Mouse (Mus musculus) liver, adult 2 months (tissue): ENCODE results near the gene Kalrn. TPM values are rescaled to one million over a fixed set of nuclear protein-coding genes. Genes with fewer than 3 reads are reported as not detected.

Source experiments
- DNase-seq: peaks from one replicate; pipeline ENCODE4 v3.0.0-alpha.2; 2011; ENCODE audit warnings: low read depth, low spot score; ENCODE audit errors: extremely low read depth
- H3K27ac ChIP-seq: fragments of 200-500 bp; replicated peaks from 2 replicates; pipeline ENCODE4 v1.5.1; 2012; ENCODE audit warnings: low read depth, mild to moderate bottlenecking, control low read depth, inconsistent platforms, low read length; ENCODE audit not compliant: insufficient read depth
- H3K27me3 ChIP-seq: fragments of 200-500 bp; 2 replicates; pipeline ENCODE4 v1.6.1; 2012; ENCODE audit warnings: mild to moderate bottlenecking, moderate library complexity, low read length, inconsistent platforms; ENCODE audit not compliant: control insufficient read depth, insufficient read depth
- H3K36me3 ChIP-seq: fragments of 200-500 bp; 2 replicates; pipeline ENCODE4 v1.6.1; 2012; ENCODE audit warnings: low read length, inconsistent platforms; ENCODE audit not compliant: control insufficient read depth, insufficient read depth
- H3K4me1 ChIP-seq: fragments of 200-500 bp; 2 replicates; pipeline ENCODE4 v1.6.1; 2011; ENCODE audit warnings: low read length; ENCODE audit not compliant: control insufficient read depth, insufficient read depth
- H3K4me3 ChIP-seq: fragments of 200-500 bp; 2 replicates; pipeline ENCODE4 v1.5.1; 2011; ENCODE audit warnings: low read depth, mild to moderate bottlenecking, control low read depth, low read length, moderate library complexity; ENCODE audit not compliant: insufficient read depth
- H3K79me2 ChIP-seq: fragments of 200-500 bp; 2 replicates; pipeline ENCODE4 v1.6.1; 2012; ENCODE audit warnings: inconsistent platforms, mild to moderate bottlenecking, low read length, moderate library complexity; ENCODE audit not compliant: control insufficient read depth, insufficient read depth
- H3K9ac ChIP-seq: fragments of 200-500 bp; 2 replicates; pipeline ENCODE4 v1.6.1; 2012; ENCODE audit warnings: low read depth, mild to moderate bottlenecking, control low read depth, inconsistent platforms, low read length
- CTCF ChIP-seq: fragments of 200-500 bp; IDR thresholded peaks from 2 replicates; pipeline ENCODE4 v1.5.1; 2011; ENCODE audit warnings: low read depth, low read length, control low read depth
- POLR2A ChIP-seq: fragments of 200-500 bp; IDR thresholded peaks from 2 replicates; pipeline ENCODE4 v1.6.1; 2011; ENCODE audit warnings: low read length, control low read depth; ENCODE audit not compliant: insufficient read depth; ENCODE audit errors: extremely low read depth
- WGBS: fragments of 180-500 bp; shearing (Covaris S2); methylation state at CpG from one replicate; pipeline ENCODE4 v1.1.7; 2018; 5-methylcytosine and 5-hydroxymethylcytosine counted together
- polyA plus RNA-seq: library from polyadenylated mRNA; depleted of rRNA; stranded (reverse); fragments of >200 nt; gene quantifications from 2 replicates; pipeline ENCODE4 v1.2.3, GENCODE M21; 2012
- total RNA-seq: library from RNA; depleted of rRNA; stranded (reverse); fragments of >200 nt; gene quantifications from 2 replicates; pipeline ENCODE4 v1.2.3, GENCODE M21; 2014

Gene Kalrn
- total and polyA plus RNA-seq, 2 experiments = 14.0 to 34.8 TPM

DNA sequence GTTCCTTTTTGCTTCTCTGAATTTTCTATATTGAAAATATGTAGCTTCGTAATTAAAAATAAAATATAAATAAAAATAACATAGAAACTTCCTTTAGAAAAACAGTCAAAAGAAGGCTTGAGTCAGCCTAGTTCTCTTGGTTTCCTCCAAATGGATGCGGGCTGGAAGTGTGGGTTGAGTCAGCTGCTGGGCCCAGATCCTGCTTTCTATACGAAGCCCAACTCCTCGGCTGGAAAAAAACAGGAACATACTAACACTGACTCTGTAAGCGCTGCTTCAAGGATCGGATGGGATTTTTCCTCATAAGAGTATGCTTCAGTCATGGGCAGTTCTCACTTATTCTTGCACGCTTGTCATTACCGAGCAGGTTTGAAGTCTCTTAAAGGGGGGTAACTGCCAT lies 291.3 kb downstream of the Kalrn start:
- Histone ChIP-seq H3K4me1 (no peaks in the 10 kb centered on the region), H3K9ac (no peak overlapping the region), H3K79me2 (no peaks in the 10 kb centered on the region), H3K27me3 (no peaks in the 10 kb centered on the region), H3K4me3 (no peak overlapping the region), H3K27ac (no peak overlapping the region), H3K36me3 (no peaks in the 10 kb centered on the region)
- WGBS = 89% methylated on average over 8 of the region's 8 CpGs
- TF ChIP-seq CTCF = no peak
- TF ChIP-seq POLR2A = no peak
- no peak for DNase-seq

DNA sequence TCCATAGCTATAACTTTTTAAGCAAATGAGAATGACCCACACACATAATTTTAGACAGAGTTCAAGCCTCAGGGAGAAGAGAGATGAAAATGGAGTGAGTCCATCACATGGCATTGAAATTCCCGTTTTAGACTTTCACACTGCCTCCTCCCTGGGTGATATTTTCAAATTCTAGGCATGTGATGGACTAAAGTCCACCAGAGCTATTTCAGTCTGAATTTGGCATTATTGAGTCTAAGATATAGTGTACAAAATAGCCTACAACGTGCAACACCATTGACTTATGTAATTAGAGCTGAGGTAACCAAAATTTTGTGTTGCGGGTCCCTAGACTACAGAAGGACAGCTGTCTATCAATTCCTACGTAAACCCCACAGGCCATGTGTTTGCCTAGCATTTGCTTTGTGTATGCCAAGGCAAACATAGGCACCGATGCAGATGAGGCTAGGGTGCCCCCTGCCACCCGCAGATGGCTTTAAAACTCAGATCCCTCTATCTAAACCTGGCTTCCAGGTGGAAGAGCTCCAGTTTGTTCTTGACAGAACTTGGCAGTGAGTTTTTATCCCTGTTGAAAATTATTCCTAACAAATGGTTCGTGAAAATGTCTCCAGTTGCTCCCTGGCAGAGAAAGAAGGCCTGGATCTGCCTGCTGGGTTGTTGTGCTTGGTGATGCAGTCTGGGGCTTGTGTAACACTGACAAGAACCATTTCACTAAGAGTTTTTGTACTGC lies 293.5 kb downstream of the Kalrn start:
- Histone ChIP-seq H3K4me1 (no peaks in the 10 kb centered on the region), H3K9ac (no peak overlapping the region), H3K79me2 (no peaks in the 10 kb centered on the region), H3K27ac (no peak overlapping the region), H3K27me3 (no peaks in the 10 kb centered on the region), H3K36me3 (no peaks in the 10 kb centered on the region), H3K4me3 (no peak overlapping the region)
- TF ChIP-seq CTCF (no peak), POLR2A (no peak)
- WGBS = 52% methylated on average over 7 of the region's 7 CpGs
- DNase-seq = no peak

DNA sequence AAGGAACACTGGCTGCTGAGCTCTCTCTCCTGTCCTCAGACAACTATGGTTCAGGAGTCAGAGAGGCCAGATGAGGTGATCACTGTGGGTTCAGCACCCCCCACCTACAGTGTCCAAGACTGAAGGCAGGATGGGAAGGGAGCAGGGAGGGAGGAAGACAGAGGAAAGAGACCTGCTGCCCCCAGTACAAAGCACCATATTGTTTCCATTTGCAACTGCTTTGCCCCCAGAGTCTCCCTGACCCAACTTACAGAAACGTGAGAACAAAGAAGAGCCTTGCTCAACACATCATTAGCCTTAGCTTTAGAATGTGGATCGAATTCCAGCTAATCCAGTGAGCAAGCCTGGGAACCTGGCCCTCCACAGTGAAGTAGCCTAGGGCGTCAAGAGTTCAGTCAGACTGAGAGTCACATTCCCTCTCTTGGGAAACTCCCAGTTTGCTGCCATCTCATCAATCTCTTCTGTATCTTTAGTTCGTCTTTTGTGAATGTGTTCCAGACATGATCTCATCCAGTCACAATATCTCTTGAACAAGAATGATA lies 295.0 kb downstream of the Kalrn start:
- no peaks in the 10 kb centered on the region for H3K27me3 ChIP-seq
- no peak for DNase-seq
- H3K4me3 ChIP-seq = no peak overlapping the region
- H3K4me1 ChIP-seq = no peaks in the 10 kb centered on the region
- no peak for TF ChIP-seq POLR2A
- no peak for TF ChIP-seq CTCF
- no peak overlapping the region for H3K27ac ChIP-seq
- H3K79me2 ChIP-seq = no peaks in the 10 kb centered on the region
- 79% methylated on average over 4 of the region's 4 CpGs for WGBS
- H3K9ac ChIP-seq = no peak overlapping the region
- no peaks in the 10 kb centered on the region for H3K36me3 ChIP-seq

DNA sequence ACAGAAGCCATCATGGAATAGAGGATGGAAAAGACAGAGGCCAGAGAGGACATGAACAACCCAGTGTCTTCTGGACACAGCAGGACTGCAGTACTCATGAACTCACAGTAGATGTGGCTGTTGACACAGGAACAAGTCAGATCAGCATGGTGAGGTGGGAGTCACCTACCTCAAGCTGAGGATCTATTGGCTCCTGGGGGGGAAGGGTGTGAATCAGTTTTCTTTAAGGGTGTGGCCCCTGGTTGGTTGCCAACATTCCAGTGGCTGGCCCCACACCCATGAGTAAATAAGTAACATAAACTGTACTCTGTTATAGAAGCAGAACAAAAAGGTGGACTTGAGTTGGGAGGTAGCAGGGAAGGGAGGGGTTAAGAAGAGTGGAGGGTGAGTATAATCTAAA lies 298.7 kb downstream of the Kalrn start:
- no peak for TF ChIP-seq POLR2A
- TF ChIP-seq CTCF = no peak
- H3K27ac ChIP-seq = no peak overlapping the region
- no peak overlapping the region for H3K9ac ChIP-seq
- H3K27me3 ChIP-seq = no peaks in the 10 kb centered on the region
- no peak overlapping the region for H3K4me3 ChIP-seq
- no peaks in the 10 kb centered on the region for H3K4me1 ChIP-seq
- DNase-seq = no peak
- H3K36me3 ChIP-seq = no peaks in the 10 kb centered on the region
- no peaks in the 10 kb centered on the region for H3K79me2 ChIP-seq

DNA sequence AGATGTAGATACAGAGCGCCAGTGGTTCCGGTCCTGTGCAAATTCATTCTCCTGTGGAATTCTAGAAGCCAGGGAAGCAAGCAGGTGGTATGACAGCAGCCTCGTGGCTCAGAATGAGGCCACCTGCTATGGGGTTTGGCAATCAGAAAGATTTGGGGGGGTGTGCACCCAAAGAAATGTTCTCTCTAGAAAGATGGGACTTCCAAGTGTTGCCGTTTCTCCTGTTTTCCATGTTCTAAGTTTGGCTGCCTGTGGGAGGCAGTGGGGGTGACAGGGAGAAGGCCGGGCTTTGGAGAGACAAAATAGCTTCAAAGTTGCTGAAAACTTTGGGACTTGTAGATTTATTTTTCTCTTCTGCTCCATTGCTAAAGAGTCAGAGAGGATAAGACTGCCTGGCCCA lies 301.9 kb downstream of the Kalrn start:
- no peaks in the 10 kb centered on the region for H3K4me1 ChIP-seq
- no peak overlapping the region for H3K9ac ChIP-seq
- no peak overlapping the region for H3K27ac ChIP-seq
- no peak for DNase-seq
- WGBS = 96% methylated on average over 5 of the region's 5 CpGs
- H3K79me2 ChIP-seq = no peaks in the 10 kb centered on the region
- no peak for TF ChIP-seq POLR2A
- H3K36me3 ChIP-seq = no peaks in the 10 kb centered on the region
- H3K4me3 ChIP-seq = no peak overlapping the region
- no peaks in the 10 kb centered on the region for H3K27me3 ChIP-seq

DNA sequence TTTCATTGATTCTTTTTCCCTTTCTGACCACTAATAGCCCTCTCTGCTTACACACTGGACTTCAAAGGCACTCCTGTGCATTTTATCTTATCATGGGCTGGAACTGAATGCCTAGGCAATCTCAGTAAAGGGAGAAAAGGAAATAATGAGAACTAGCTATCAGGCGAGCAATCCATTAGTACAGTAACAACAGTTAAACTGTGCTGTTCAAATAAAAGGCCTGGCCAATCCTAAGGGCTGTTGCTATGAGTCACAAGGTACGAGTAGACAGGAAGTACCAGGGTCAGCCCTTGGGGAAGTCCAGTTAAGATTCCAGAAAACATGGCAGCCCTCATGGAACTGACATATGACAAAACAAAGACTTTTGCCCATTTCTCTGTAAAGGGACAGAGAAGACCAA lies 302.7 kb downstream of the Kalrn start:
- Histone ChIP-seq H3K36me3 (no peaks in the 10 kb centered on the region), H3K79me2 (no peaks in the 10 kb centered on the region), H3K27ac (no peak overlapping the region), H3K4me3 (no peak overlapping the region), H3K27me3 (no peaks in the 10 kb centered on the region), H3K4me1 (no peaks in the 10 kb centered on the region), H3K9ac (no peak overlapping the region)
- no peak for DNase-seq
- TF ChIP-seq CTCF = no peak
- TF ChIP-seq POLR2A = no peak
- WGBS = 78% methylated on average over 2 of the region's 2 CpGs
